Mouse (Mus musculus) hindbrain, embryonic 13.5 days (tissue): ENCODE data around the gene Fuca2. TPM values are rescaled to one million over a fixed set of nuclear protein-coding genes. Genes with fewer than 3 reads are reported as not detected.
"Not testable (repeated sequence)": the region's sequence is repeated elsewhere in the genome, so short reads cannot be mapped to it uniquely, and the experiment has no call there.

Experiments used
- ATAC-seq: fragments of 200-750 bp; cut with Nextera tagmentation; 2 replicates; pipeline ENCODE4 v1.8.0; 2017; ENCODE audit warnings: moderate TSS enrichment; ENCODE audit not compliant: low FRiP score
- H3K27ac ChIP-seq: fragments of 300-500 bp; sonication (generic); 2 replicates; pipeline ENCODE4 v1.5.1; 2015; ENCODE audit warnings: inconsistent platforms, mild to moderate bottlenecking, moderate library complexity
- H3K27me3 ChIP-seq: fragments of 300-500 bp; sonication (generic); 2 replicates; pipeline ENCODE4 v1.6.1; 2015; ENCODE audit warnings: mild to moderate bottlenecking, inconsistent platforms
- H3K36me3 ChIP-seq: fragments of 300-500 bp; sonication (generic); 2 replicates; pipeline ENCODE4 v1.6.1; 2015; ENCODE audit warnings: mild to moderate bottlenecking, inconsistent platforms
- H3K4me1 ChIP-seq: fragments of 300-500 bp; sonication (generic); replicated peaks from 2 replicates; pipeline ENCODE4 v1.6.1; 2015; ENCODE audit warnings: inconsistent platforms
- H3K4me2 ChIP-seq: fragments of 300-500 bp; sonication (generic); 2 replicates; pipeline ENCODE4 v1.6.1; 2015; ENCODE audit warnings: inconsistent platforms, mild to moderate bottlenecking, moderate library complexity
- H3K4me3 ChIP-seq: fragments of 300-500 bp; sonication (generic); 2 replicates; pipeline ENCODE4 v1.5.1; 2015; ENCODE audit warnings: mild to moderate bottlenecking, inconsistent platforms
- H3K9ac ChIP-seq: fragments of 300-500 bp; sonication (generic); 2 replicates; pipeline ENCODE4 v1.6.1; 2015; ENCODE audit warnings: mild to moderate bottlenecking, inconsistent platforms
- H3K9me3 ChIP-seq: fragments of 300-500 bp; sonication (generic); 2 replicates; pipeline ENCODE4 v1.6.1; 2016; ENCODE audit warnings: inconsistent platforms
- WGBS: fragments of 180-500 bp; shearing (Covaris S2); methylation state at CpG from one replicate; pipeline ENCODE4 v1.1.7; 2015; 5-methylcytosine and 5-hydroxymethylcytosine counted together
- polyA plus RNA-seq: library from polyadenylated mRNA; unstranded; fragments of >200 nt; fragmentation: Nextera tagmentation; extraction: Ambion mirVana; gene quantifications from 2 replicates; pipeline ENCODE4 v1.2.1, GENCODE M21; 2015

Fuca2 gene
- 33.3 and 35.5 TPM in 2 replicates for polyA plus RNA-seq

DNA sequence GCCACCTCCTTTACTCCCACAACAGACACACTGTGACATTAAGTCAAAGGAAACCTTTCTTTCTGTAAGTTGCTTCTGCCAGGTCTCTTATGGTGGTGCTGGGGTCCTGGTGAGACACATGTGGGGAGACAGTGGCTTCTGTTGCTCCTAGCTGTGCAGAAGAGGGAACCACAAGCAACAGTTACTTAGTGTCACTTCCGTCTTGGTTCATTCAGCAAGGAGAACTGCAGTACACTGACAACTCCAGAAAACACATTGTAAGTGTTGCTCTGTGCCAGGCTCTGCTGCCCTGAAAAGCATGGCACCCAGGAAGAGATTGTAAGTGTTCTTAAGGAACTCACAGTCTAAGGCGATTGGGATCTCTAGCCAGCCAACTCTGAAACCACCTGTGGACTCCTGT lies at the start of gene Fuca2:
Gene Fuca2 (plus strand): TSS at position 210 of the 400 bp plus-strand sequence.
- H3K36me3 ChIP-seq, result no peaks in the 10 kb centered on the region
- peaks cover 15% of the 10 kb centered on the region for H3K4me1 ChIP-seq
- no peak within 1 kb of the TSS for H3K4me3 ChIP-seq
- H3K27ac ChIP-seq, result no peak within 1 kb of the TSS
- 92% methylated on average over 2 of the region's 2 CpGs for WGBS
- ATAC-seq, result no peak
- H3K9me3 ChIP-seq, result no peaks in the 10 kb centered on the region
- H3K9ac ChIP-seq, result no peak within 1 kb of the TSS
- H3K27me3 ChIP-seq, result peaks cover 5% of the 10 kb centered on the region; the same call in 1 of the 2 replicates
- H3K4me2 ChIP-seq, result no peak within 1 kb of the TSS; the same call in 1 of the 2 replicates

GRCm38 (mm10) chr10:13451640-13452039 lies 47.7 kb upstream of the Fuca2 start:
- no peak for ATAC-seq
- Histone ChIP-seq H3K9me3 (no peaks in the 10 kb centered on the region), H3K9ac (no peak overlapping the region), H3K27me3 (no peaks in the 10 kb centered on the region), H3K4me1 (no peaks in the 10 kb centered on the region), H3K27ac (no peak overlapping the region), H3K4me3 (no peak overlapping the region), H3K4me2 (no peak overlapping the region), H3K36me3 (no peaks in the 10 kb centered on the region)
- WGBS, result 84% methylated on average over 6 of the region's 6 CpGs

- no peaks in the 10 kb centered on the region for H3K9me3 ChIP-seq
- 90% methylated on average over 13 of the region's 13 CpGs for WGBS
- ATAC-seq, result no peak
Observed at GRCm38 (mm10) chr10:13453200-13453990, 45.9 kb upstream of the Fuca2 start.

DNA sequence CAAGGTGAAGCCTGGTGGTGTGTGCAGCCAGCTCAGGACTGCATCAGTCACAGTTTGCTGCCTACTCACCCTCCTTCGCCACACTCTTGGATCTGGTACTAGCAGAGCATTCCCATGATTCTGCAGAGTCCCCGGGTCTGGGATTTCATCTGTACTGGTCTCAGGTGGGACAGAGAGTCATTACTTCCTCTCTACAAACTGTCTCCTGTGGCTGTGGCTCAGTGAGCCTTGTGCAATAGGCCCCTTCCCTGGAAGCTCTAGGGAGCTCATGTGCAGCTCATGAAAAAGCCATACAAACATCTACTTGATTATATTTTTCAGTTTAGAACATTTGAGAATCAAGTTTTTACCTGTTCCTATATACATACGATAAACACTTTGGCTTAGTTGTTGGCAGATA lies 35.0 kb upstream of the Fuca2 start:
- not testable (repeated sequence) for H3K4me1 ChIP-seq, H3K9me3 ChIP-seq, H3K4me3 ChIP-seq, H3K9ac ChIP-seq, H3K27ac ChIP-seq, H3K36me3 ChIP-seq, ATAC-seq, H3K27me3 ChIP-seq, H3K4me2 ChIP-seq
- WGBS, result 93% methylated on average over 3 of the region's 3 CpGs

More at GRCm38 (mm10) chr10:13453200-13453990, 45.9 kb upstream of the Fuca2 start:
- Histone ChIP-seq H3K9ac (no peak overlapping the region), H3K4me2 (no peak overlapping the region), H3K4me1 (no peaks in the 10 kb centered on the region), H3K27ac (no peak overlapping the region), H3K27me3 (no peaks in the 10 kb centered on the region), H3K4me3 (no peak overlapping the region), H3K36me3 (no peaks in the 10 kb centered on the region)

GRCm38 (mm10) chr10:13466925-13467324 lies 32.4 kb upstream of the Fuca2 start:
- H3K9ac ChIP-seq, result no peak overlapping the region
- H3K4me2 ChIP-seq, result no peak overlapping the region
- no peaks in the 10 kb centered on the region for H3K36me3 ChIP-seq
- no peak overlapping the region for H3K4me3 ChIP-seq
- no peak for ATAC-seq
- no peak overlapping the region for H3K27ac ChIP-seq
- H3K27me3 ChIP-seq, result peaks cover 7% of the 10 kb centered on the region
- no peaks in the 10 kb centered on the region for H3K4me1 ChIP-seq
- no peaks in the 10 kb centered on the region for H3K9me3 ChIP-seq
- 72% methylated on average over 5 of the region's 5 CpGs for WGBS

- H3K4me3 ChIP-seq, H3K4me1 ChIP-seq, H3K9ac ChIP-seq, ATAC-seq, H3K9me3 ChIP-seq, H3K27ac ChIP-seq, H3K36me3 ChIP-seq, H3K4me2 ChIP-seq: not testable (repeated sequence)
- 80% methylated on average over 6 of the region's 6 CpGs for WGBS
- peaks cover 19% of the 10 kb centered on the region for H3K27me3 ChIP-seq
Observed at GRCm38 (mm10) chr10:13468025-13468529, 31.3 kb upstream of the Fuca2 start.

DNA sequence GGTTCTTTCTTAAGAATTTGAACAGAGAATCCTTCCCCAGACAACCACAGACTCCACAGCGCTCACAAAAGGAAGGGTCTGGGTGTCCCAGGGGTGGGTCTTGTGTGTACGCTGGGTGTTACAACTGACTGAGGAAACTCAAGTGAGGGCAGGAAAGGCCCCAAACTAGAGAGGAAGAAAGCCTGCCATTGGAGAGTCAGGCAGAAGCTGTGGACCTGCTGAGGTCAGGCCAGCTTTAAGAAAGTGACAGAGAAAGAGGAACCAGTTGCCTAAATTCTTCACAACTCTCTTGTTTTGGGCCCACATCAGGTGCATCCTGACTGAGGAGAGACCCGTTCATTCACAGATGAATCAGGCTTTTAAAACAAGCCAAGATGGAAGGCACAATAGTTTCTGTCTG lies 29.1 kb upstream of the Fuca2 start:
- 83% methylated on average over 3 of the region's 3 CpGs for WGBS
- H3K36me3 ChIP-seq, result no peaks in the 10 kb centered on the region
- H3K9ac ChIP-seq, result no peak overlapping the region
- H3K4me3 ChIP-seq, result no peak overlapping the region
- peaks cover 16% of the 10 kb centered on the region for H3K4me1 ChIP-seq
- no peak overlapping the region for H3K4me2 ChIP-seq
- ATAC-seq, result no peak
- H3K27ac ChIP-seq, result no peak overlapping the region
- no peaks in the 10 kb centered on the region for H3K9me3 ChIP-seq
- H3K27me3 ChIP-seq, result peaks cover 39% of the 10 kb centered on the region

DNA sequence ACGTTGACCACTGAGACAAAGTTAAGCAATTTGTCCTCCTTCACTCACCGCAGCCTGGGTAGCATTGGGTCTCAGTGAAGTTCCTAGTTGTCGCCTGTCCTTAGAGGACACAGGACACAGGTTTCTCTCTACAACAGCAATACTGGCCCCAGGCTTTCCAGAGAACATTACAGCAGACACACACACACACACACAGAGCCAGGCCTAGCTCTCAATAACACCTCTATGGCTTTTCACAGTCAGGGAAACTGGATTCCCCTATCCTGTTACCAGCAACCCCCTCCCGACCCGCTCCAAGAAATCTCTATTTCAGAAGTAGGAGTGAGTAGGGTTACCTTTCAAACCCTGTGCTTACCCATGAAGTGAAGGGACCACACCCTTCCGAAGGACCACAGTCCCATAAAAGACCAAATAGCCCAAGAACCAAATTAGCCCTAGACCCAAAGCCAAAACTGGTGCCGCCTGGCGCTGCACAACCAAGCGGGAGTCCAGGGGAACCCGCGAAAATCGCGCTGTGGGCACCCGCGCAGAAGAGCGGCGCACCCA lies 26.0 kb upstream of the Fuca2 start:
- peak overlapping the region; percentile 70 for H3K4me3 ChIP-seq
- 16% methylated on average over 17 of the region's 17 CpGs for WGBS
- no peaks in the 10 kb centered on the region for H3K9me3 ChIP-seq
- H3K9ac ChIP-seq, result peak overlapping the region; percentile 82
- H3K4me1 ChIP-seq, result peaks cover 16% of the 10 kb centered on the region
- H3K36me3 ChIP-seq, result no peaks in the 10 kb centered on the region
- peaks cover 53% of the 10 kb centered on the region for H3K27me3 ChIP-seq
- H3K27ac ChIP-seq, result no peak overlapping the region
- H3K4me2 ChIP-seq, result peak overlapping the region; percentile 98
- ATAC-seq, result 0 out of 2 replicates have a peak, but pooled peaks have one; percentile 12

DNA sequence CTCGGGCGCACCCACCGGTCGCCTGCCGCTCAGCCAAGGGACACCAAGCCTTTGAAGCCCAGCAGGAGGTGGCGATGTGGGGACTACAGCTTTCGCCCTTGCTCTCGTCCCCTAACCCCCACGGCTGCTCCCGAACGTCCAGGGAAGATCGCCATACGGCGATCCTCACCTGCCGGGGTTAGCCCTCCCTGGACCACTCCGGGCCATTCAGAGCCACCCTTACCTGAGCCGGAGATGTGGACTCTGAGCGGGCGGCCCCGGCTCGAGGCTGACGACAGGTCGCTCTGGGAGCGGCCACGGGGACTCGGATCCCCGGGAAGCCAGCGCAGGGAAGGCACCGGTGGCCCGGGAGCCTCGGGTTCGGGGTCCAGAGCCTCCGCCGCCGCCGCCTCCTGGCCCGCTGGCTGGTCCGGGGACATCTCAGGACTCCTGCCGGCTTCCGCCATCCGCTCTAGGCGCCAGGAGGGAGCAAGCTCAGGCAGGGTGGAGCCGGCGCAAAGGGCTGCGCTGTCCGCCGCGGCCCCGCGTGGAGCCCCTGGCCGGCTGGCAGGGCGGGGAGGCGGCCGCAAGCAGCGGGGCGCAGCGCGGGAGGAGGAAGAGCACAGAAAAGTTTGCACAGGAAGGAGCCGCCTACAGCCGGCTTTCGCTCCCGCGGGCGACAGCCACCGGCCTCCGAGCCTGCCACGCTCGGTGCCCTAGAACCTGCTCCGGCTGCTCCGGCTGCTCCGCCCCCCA lies 25.3 kb upstream of the Fuca2 start, which contains the start of gene Phactr2:
Gene Phactr2 (minus strand): TSS at position 580 of the 735 bp plus-strand sequence.
- no peaks in the 10 kb centered on the region for H3K9me3 ChIP-seq
- H3K27me3 ChIP-seq, result peaks cover 53% of the 10 kb centered on the region
- peak within 1 kb of the TSS; percentile 98 for H3K4me2 ChIP-seq
- H3K9ac ChIP-seq, result peak within 1 kb of the TSS; percentile 82
- H3K36me3 ChIP-seq, result no peaks in the 10 kb centered on the region
- peaks cover 16% of the 10 kb centered on the region for H3K4me1 ChIP-seq
- under 1% methylated on average over 65 of the region's 71 CpGs for WGBS
- H3K4me3 ChIP-seq, result peak within 1 kb of the TSS; percentile 70
- no peak within 1 kb of the TSS for H3K27ac ChIP-seq
- peak; percentile 86 for ATAC-seq

- no peaks in the 10 kb centered on the region for H3K9me3 ChIP-seq
- peaks cover 53% of the 10 kb centered on the region for H3K27me3 ChIP-seq
- ATAC-seq, result peak; percentile 32
Observed at GRCm38 (mm10) chr10:13474568-13474955, 24.8 kb upstream of the Fuca2 start.

DNA sequence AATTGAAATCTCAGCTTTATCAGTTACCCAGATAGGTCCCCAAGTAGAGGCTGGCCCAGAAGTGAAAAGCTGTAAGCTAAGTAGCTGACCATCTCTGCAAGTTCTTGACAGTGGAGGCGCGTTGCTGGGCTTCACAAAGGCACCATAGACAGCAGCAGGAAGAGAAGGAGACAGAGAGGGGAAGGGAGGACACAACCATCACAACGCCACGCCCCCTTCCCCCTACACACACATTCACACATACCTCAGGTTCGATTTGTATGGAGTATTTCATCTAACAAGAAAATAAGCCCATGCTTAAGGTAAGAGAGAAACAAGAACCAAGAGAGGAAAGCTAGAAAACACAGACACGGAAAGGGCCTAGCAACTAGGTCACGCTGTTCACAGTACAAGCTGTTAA lies 24.2 kb upstream of the Fuca2 start:
- Histone ChIP-seq H3K4me1 (peaks cover 16% of the 10 kb centered on the region), H3K9me3 (no peaks in the 10 kb centered on the region), H3K4me2 (peak overlapping the region; percentile 98; the same call in 1 of the 2 replicates), H3K4me3 (no peak overlapping the region), H3K27me3 (peaks cover 53% of the 10 kb centered on the region), H3K36me3 (no peaks in the 10 kb centered on the region), H3K27ac (no peak overlapping the region), H3K9ac (no peak overlapping the region)
- 28% methylated on average over 7 of the region's 7 CpGs for WGBS
- no peak for ATAC-seq

More at GRCm38 (mm10) chr10:13474568-13474955, 24.8 kb upstream of the Fuca2 start:
- peak overlapping the region; percentile 82 for H3K9ac ChIP-seq
- 3% methylated on average over 10 of the region's 10 CpGs for WGBS
- no peak overlapping the region for H3K27ac ChIP-seq
- H3K36me3 ChIP-seq, result no peaks in the 10 kb centered on the region
- peaks cover 16% of the 10 kb centered on the region for H3K4me1 ChIP-seq
- H3K4me2 ChIP-seq, result peak overlapping the region; percentile 98
- H3K4me3 ChIP-seq, result peak overlapping the region; percentile 70

GRCm38 (mm10) chr10:13479341-13479740 lies 20.0 kb upstream of the Fuca2 start:
- no peak for ATAC-seq
- Histone ChIP-seq H3K4me2 (no peak overlapping the region), H3K4me3 (no peak overlapping the region), H3K27me3 (peaks cover 23% of the 10 kb centered on the region), H3K36me3 (no peaks in the 10 kb centered on the region), H3K27ac (no peak overlapping the region), H3K9ac (no peak overlapping the region), H3K4me1 (peaks cover 5% of the 10 kb centered on the region), H3K9me3 (no peaks in the 10 kb centered on the region)
- WGBS, result 84% methylated on average over 6 of the region's 6 CpGs
